Mouse (Mus musculus) liver, postnatal 0 days (tissue): ENCODE measurements around the gene Kcnk12.

ENCODE experiments used
- CTCF ChIP-seq: sonication (generic); IDR thresholded peaks from 2 replicates; pipeline ENCODE4 v1.5.1; 2016; ENCODE audit warnings: antibody characterized with exemption, low read depth
- EP300 ChIP-seq: IDR thresholded peaks from 2 replicates; pipeline ENCODE4 v1.6.1; 2016; ENCODE audit warnings: antibody characterized with exemption, low read depth, mild to moderate bottlenecking

- TF ChIP-seq CTCF (no peak), EP300 (no peak)
Observed at GRCm38 (mm10) chr17:87734471-87734870, 63.3 kb downstream of the Kcnk12 start.
